Mouse (Mus musculus) forebrain, embryonic 10.5 days (tissue): ENCODE data around the gene Etv2. TPM values are rescaled to one million over a fixed set of nuclear protein-coding genes. Genes with fewer than 3 reads are reported as not detected.

Experiments
- DNase-seq: peaks from one replicate; pipeline ENCODE4 v3.0.0-alpha.2; 2017; ENCODE audit warnings: low spot score; ENCODE audit errors: extremely low spot score
- H3K27ac ChIP-seq: fragments of 300-500 bp; sonication (generic); 2 replicates; pipeline ENCODE4 v1.5.1; 2016; ENCODE audit warnings: mild to moderate bottlenecking
- H3K27me3 ChIP-seq: fragments of 300-500 bp; sonication (generic); 2 replicates; pipeline ENCODE4 v1.6.1; 2016; ENCODE audit warnings: mild to moderate bottlenecking; ENCODE audit not compliant: poor library complexity, severe bottlenecking
- H3K36me3 ChIP-seq: fragments of 300-500 bp; sonication (generic); replicated peaks from 2 replicates; pipeline ENCODE4 v1.6.1; 2016; ENCODE audit warnings: mild to moderate bottlenecking, moderate library complexity
- H3K4me1 ChIP-seq: fragments of 300-500 bp; sonication (generic); 2 replicates; pipeline ENCODE4 v1.6.1; 2016
- H3K4me3 ChIP-seq: fragments of 300-500 bp; sonication (generic); 2 replicates; pipeline ENCODE4 v1.5.1; 2016; ENCODE audit warnings: mild to moderate bottlenecking, moderate library complexity
- H3K9me3 ChIP-seq: fragments of 300-500 bp; sonication (generic); 2 replicates; pipeline ENCODE4 v1.6.1; 2016; ENCODE audit warnings: mild to moderate bottlenecking, moderate library complexity
- WGBS: fragments of 180-500 bp; shearing (Covaris S2); methylation state at CpG from one replicate; pipeline ENCODE4 v1.1.7; 2016; 5-methylcytosine and 5-hydroxymethylcytosine counted together
- polyA plus RNA-seq: library from polyadenylated mRNA; unstranded; fragments of >200 nt; fragmentation: Nextera tagmentation; extraction: Ambion mirVana; gene quantifications from 2 replicates; pipeline ENCODE4 v1.2.1, GENCODE M21; 2016

Etv2 gene
- polyA plus RNA-seq, 1 experiment from 2014 or later = not detected

DNA sequence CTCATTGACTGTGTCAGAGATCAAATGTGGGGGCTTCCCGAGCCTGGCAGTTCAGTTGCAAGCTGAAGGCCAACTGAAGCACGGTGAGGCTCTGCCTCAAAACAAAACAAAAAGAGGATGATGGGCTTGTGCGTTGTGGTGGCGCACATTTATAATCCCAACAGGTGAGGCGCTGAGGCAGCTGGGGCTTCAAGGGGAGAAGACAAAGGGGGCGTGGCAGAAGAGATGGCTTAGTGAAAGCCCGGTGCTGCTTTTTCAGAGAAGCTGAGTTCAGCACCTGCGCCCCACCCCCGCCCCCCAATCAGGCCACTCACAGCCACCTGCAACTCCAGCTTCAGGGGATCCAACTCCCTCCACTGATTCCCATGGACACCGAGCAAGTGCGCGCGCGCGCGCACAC, 27.2 kb downstream of the Etv2 start:
- WGBS = 50% methylated on average over 16 of the region's 16 CpGs
- Histone ChIP-seq H3K36me3 (no peaks in the 10 kb centered on the region), H3K4me1 (peaks cover 12% of the 10 kb centered on the region), H3K27me3 (no peaks in the 10 kb centered on the region), H3K9me3 (no peaks in the 10 kb centered on the region), H3K27ac (no peak overlapping the region), H3K4me3 (no peak overlapping the region)
- no peak for DNase-seq

- Histone ChIP-seq H3K27me3 (no peaks in the 10 kb centered on the region), H3K4me1 (peaks cover 10% of the 10 kb centered on the region), H3K4me3 (no peak overlapping the region), H3K27ac (no peak overlapping the region), H3K36me3 (no peaks in the 10 kb centered on the region), H3K9me3 (no peaks in the 10 kb centered on the region)
- DNase-seq = peak; percentile 55
- 30% methylated on average over 8 of the region's 8 CpGs for WGBS
Observed at GRCm38 (mm10) chr7:30607706-30608309, 27.8 kb downstream of the Etv2 start.

DNA sequence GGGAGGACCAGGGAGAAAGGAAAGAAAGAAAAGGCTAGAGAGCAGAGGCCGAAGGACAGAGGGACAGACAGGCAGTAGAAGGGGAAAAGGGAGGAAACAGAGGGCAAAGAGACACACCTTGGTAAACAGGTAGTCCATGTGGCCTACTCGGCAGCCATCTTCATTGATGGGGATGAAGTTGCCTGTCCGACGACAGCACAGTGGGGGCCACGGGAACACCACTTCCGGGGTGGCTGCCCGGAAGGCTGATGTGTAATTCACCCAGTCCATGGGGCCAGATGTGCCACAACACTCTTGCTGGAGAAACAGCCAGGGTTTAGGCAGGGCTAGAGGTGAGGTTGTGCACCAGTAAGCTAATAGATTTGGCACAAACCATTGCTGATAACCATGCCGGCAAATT, 30.7 kb downstream of the Etv2 start:
- H3K9me3 ChIP-seq = no peaks in the 10 kb centered on the region
- 88% methylated on average over 8 of the region's 8 CpGs for WGBS
- H3K4me1 ChIP-seq = peaks cover 18% of the 10 kb centered on the region
- no peak overlapping the region for H3K27ac ChIP-seq
- no peaks in the 10 kb centered on the region for H3K27me3 ChIP-seq
- no peak overlapping the region for H3K4me3 ChIP-seq
- DNase-seq = no peak
- no peaks in the 10 kb centered on the region for H3K36me3 ChIP-seq

GRCm38 (mm10) chr7:30604424-30604823, 31.2 kb downstream of the Etv2 start:
- H3K4me3 ChIP-seq = no peak overlapping the region
- H3K4me1 ChIP-seq = peaks cover 23% of the 10 kb centered on the region
- no peak for DNase-seq
- no peaks in the 10 kb centered on the region for H3K36me3 ChIP-seq
- no peaks in the 10 kb centered on the region for H3K9me3 ChIP-seq
- WGBS = 62% methylated on average over 8 of the region's 8 CpGs
- no peak overlapping the region for H3K27ac ChIP-seq
- H3K27me3 ChIP-seq = no peaks in the 10 kb centered on the region

DNA sequence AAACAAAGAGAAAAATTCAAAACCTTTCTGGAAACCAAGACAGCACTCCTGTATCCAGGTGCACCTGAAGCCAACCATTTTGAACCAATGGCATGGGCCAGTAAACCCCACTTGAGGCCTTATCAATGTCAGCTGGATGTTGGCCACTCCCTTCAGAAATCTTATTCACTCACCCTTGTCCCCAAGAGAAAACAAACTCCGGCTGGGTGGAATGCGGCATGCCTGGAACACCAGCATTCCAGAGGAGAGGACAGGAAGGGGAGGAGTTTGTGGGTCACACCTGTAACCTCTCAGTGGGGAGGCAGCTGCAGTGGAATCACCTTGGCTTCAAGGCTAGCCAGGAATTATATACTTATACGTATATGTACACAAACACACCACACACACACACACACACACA, 33.1 kb downstream of the Etv2 start:
- no peaks in the 10 kb centered on the region for H3K27me3 ChIP-seq
- no peaks in the 10 kb centered on the region for H3K9me3 ChIP-seq
- no peaks in the 10 kb centered on the region for H3K36me3 ChIP-seq
- no peak for DNase-seq
- WGBS = 51% methylated on average over 3 of the region's 3 CpGs
- no peak overlapping the region for H3K27ac ChIP-seq
- no peak overlapping the region for H3K4me3 ChIP-seq
- H3K4me1 ChIP-seq = peaks cover 14% of the 10 kb centered on the region

- DNase-seq = no peak
- Histone ChIP-seq H3K27me3 (no peaks in the 10 kb centered on the region), H3K4me1 (peaks cover 14% of the 10 kb centered on the region), H3K9me3 (no peaks in the 10 kb centered on the region), H3K27ac (no peak overlapping the region), H3K36me3 (no peaks in the 10 kb centered on the region), H3K4me3 (no peak overlapping the region; the same call in 1 of the 2 replicates)
- WGBS = 74% methylated on average over 7 of the region's 7 CpGs
Observed at GRCm38 (mm10) chr7:30600651-30601050, 35.0 kb downstream of the Etv2 start.

DNA sequence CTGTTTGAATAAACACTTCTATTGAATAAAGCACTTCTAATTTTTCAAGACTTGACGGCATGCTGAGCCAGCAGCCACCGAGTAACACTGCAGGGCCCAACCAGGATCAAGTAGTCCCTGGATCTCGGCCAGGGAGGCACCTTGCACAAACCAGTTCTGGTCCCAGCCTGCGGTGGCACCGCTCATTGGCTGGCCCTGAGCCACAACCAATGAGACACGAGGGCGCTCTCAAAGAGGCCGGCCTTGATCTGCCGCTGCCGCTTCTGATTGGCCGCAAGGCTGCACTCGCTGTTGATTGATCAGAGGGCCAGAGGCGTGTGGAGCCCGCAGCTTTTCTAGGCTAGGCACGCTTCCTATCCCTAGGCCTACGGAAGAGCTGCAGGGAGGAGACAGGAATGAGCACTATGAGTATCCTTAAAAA, 35.7 kb downstream of the Etv2 start:
- peaks cover 14% of the 10 kb centered on the region for H3K4me1 ChIP-seq
- H3K36me3 ChIP-seq = no peaks in the 10 kb centered on the region
- H3K4me3 ChIP-seq = peak overlapping the region; percentile 25
- WGBS = 2% methylated on average over 16 of the region's 16 CpGs
- peak; percentile 84 for DNase-seq
- H3K9me3 ChIP-seq = no peaks in the 10 kb centered on the region
- H3K27me3 ChIP-seq = no peaks in the 10 kb centered on the region
- H3K27ac ChIP-seq = 0 out of 2 replicates have a peak overlapping the region, but pooled peaks have one; percentile 40

GRCm38 (mm10) chr7:30598786-30599185, 36.9 kb downstream of the Etv2 start, which contains the start of gene Zbtb32:
Gene Zbtb32, minus strand, starts transcription at chr7:30598909.
- DNase-seq = no peak
- 94% methylated on average over 12 of the region's 12 CpGs for WGBS
- Histone ChIP-seq H3K9me3 (no peaks in the 10 kb centered on the region), H3K27me3 (no peaks in the 10 kb centered on the region), H3K36me3 (no peaks in the 10 kb centered on the region), H3K4me1 (peaks cover 14% of the 10 kb centered on the region), H3K4me3 (peak within 1 kb of the TSS; percentile 25), H3K27ac (0 out of 2 replicates have a peak within 1 kb of the TSS, but pooled peaks have one; percentile 40)

GRCm38 (mm10) chr7:30596811-30597210, 38.8 kb downstream of the Etv2 start:
- no peak overlapping the region for H3K27ac ChIP-seq
- H3K4me1 ChIP-seq = peaks cover 20% of the 10 kb centered on the region
- H3K36me3 ChIP-seq = no peaks in the 10 kb centered on the region
- H3K9me3 ChIP-seq = no peaks in the 10 kb centered on the region
- 83% methylated on average over 5 of the region's 5 CpGs for WGBS
- H3K4me3 ChIP-seq = no peak overlapping the region
- no peak for DNase-seq
- no peaks in the 10 kb centered on the region for H3K27me3 ChIP-seq

- Histone ChIP-seq H3K9me3 (no peaks in the 10 kb centered on the region), H3K4me1 (peaks cover 25% of the 10 kb centered on the region), H3K27me3 (no peaks in the 10 kb centered on the region), H3K36me3 (no peaks in the 10 kb centered on the region), H3K27ac (no peak overlapping the region), H3K4me3 (no peak overlapping the region)
- DNase-seq = no peak
- 87% methylated on average over 5 of the region's 5 CpGs for WGBS
Observed at GRCm38 (mm10) chr7:30596093-30596492, 39.6 kb downstream of the Etv2 start.

GRCm38 (mm10) chr7:30594510-30595024, 41.1 kb downstream of the Etv2 start:
- Histone ChIP-seq H3K4me1 (peaks cover 24% of the 10 kb centered on the region), H3K27ac (no peak overlapping the region), H3K9me3 (no peaks in the 10 kb centered on the region), H3K27me3 (no peaks in the 10 kb centered on the region), H3K36me3 (no peaks in the 10 kb centered on the region), H3K4me3 (no peak overlapping the region)
- no peak for DNase-seq
- 65% methylated on average over 4 of the region's 4 CpGs for WGBS

GRCm38 (mm10) chr7:30593579-30594509, 41.8 kb downstream of the Etv2 start:
- 87% methylated on average over 10 of the region's 10 CpGs for WGBS
- no peaks in the 10 kb centered on the region for H3K27me3 ChIP-seq
- no peaks in the 10 kb centered on the region for H3K36me3 ChIP-seq
- H3K9me3 ChIP-seq = no peaks in the 10 kb centered on the region
- H3K27ac ChIP-seq = no peak overlapping the region
- peaks cover 26% of the 10 kb centered on the region for H3K4me1 ChIP-seq
- no peak for DNase-seq
- no peak overlapping the region for H3K4me3 ChIP-seq
